Mouse (Mus musculus) heart, postnatal 14 days (tissue): ENCODE data around the gene Prkd3. TPM values are rescaled to one million over a fixed set of nuclear protein-coding genes. Genes with fewer than 3 reads are reported as not detected.

Experiments used
- DNase-seq, 2 experiments: peaks; one replicate each; pipeline ENCODE4 v3.0.0; 2021 to 2022
- intact Hi-C: fragments of 180-260 bp; cut with DNase I; formaldehyde crosslinking; loops from one replicate; pipeline ENCODE4 v1.15.1; 2025
- total RNA-seq, 2 experiments: library from RNA; stranded (reverse); gene quantifications; 2 replicates each; pipeline ENCODE4 v1.2.3; 2021

Gene Prkd3
- total RNA-seq, 2 experiments from 2014 or later: 22.9 to 23.8 TPM

- DNase-seq: no peak
- intact Hi-C loops: no loop called here
Observed at GRCm38 (mm10) chr17:79014911-79015685, 5.5 kb downstream of the Prkd3 start.

GRCm38 (mm10) chr17:79013625-79014024, 7.0 kb downstream of the Prkd3 start:
- DNase-seq: no peak
- intact Hi-C loops: no loop called here

DNA sequence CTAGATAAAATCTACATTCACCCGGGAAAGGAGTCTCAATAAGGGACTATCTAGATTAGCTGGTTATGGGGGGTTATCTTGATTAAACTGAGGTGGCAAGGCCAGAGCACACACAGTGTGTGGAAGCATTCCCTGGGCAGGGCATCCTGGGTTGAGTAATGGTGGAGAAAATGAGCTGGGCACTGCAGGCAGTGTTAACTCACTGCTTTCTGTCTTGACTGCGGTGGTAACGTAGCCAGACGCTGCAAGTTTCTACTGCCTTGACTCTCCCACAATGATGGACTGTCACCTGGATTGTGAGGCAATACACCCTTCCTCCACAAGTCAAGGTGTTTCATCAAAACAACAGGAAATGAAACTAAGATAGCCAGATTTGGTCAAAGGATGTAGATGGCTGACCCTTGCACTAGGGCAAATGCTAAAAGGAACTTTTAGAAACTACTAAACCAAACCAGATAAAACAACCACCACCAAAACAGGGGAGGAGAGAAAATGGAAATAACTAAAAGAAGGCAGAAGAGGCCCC, 20.8 kb downstream of the Prkd3 start:
- intact Hi-C loops: no loop called here
- no peak for DNase-seq

DNA sequence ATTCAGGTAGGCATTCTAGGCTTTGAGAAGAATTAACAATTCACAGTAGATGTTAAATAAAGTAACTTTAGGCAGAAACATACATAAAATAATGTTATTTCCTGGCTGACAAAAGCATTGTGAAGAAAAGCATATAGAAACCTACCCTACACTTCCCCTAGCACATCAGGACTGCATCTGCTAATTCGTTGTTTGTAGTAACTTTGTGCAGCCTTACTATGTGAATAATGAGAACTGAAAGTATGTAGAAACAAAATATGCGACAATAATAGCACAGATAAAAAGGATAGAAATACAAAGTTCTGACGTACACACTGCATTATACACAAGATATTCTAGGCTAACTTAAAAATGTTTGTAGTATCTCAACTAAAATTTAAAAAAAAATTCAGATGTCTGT, 21.4 kb downstream of the Prkd3 start:
- intact Hi-C loops: no loop called here

GRCm38 (mm10) chr17:78998130-78998529, 22.5 kb downstream of the Prkd3 start:
- no peak for DNase-seq

More for the DNA sequence above, 21.4 kb downstream of the Prkd3 start:
- DNase-seq: no peak

DNA sequence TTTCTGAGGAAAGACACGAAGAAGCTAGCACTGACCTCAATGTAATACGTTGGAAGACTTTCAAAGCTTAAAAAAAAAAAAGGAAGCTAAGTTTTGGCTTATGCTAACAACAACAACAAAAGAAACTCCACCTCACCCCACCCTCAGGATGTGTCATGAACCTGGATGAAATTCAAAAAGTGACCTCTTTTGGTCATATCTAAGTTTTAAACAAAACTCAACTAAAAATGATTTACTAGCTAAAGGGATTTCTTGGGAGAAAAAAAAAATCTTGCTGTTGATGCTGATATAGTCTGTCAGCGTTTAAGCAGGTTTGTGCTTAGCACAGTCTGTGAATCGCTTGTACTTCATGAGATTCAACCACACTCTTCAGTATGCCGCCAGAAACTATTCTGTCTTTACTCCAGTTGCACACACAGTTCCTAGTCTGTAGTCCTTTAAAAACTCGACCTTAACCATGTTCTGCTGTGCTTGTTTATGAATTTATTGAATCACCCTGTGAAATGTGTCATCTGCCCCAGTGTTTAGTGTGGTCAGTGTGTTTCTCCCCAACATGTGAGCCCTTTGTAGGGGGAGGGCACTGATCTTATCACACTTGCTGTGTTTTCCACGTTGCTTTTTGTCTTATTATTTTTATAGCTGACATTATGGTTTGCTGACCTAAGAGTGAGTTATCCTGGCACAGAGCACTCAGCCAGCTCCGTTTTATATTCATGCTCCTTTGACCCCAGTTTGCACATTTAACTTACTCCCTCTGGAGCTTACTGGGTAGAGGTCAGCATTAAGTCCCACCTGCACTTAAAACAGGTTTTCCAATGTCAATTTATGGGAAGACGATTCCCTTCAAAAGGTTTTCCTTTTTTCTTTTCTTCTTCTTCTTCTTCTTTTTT, 25.4 kb downstream of the Prkd3 start:
- intact Hi-C loops: no loop called here
- DNase-seq: no peak

More at GRCm38 (mm10) chr17:78998130-78998529, 22.5 kb downstream of the Prkd3 start:
- intact Hi-C loops: no loop called here

GRCm38 (mm10) chr17:78994382-78994781, 26.2 kb downstream of the Prkd3 start:
- DNase-seq: peak; percentile 22 to 27

GRCm38 (mm10) chr17:78993670-78994069, 26.9 kb downstream of the Prkd3 start:
- DNase-seq: no peak

More at GRCm38 (mm10) chr17:78994382-78994781, 26.2 kb downstream of the Prkd3 start:
- intact Hi-C loops: no loop called here

GRCm38 (mm10) chr17:78992303-78993027, 28.2 kb downstream of the Prkd3 start:
- intact Hi-C loops: no loop called here
- no peak for DNase-seq

More at GRCm38 (mm10) chr17:78993670-78994069, 26.9 kb downstream of the Prkd3 start:
- intact Hi-C loops: no loop called here

- intact Hi-C loops: no loop called here
- no peak for DNase-seq
Observed at GRCm38 (mm10) chr17:78991549-78991948, 29.1 kb downstream of the Prkd3 start.

- DNase-seq: no peak
- intact Hi-C loops: no loop called here
Observed at GRCm38 (mm10) chr17:78989015-78989414, 31.6 kb downstream of the Prkd3 start.

GRCm38 (mm10) chr17:78983736-78984135, 36.9 kb downstream of the Prkd3 start:
- DNase-seq: no peak
- intact Hi-C loops: no loop called here

GRCm38 (mm10) chr17:78983166-78983565, 37.5 kb downstream of the Prkd3 start:
- no peak for DNase-seq
- intact Hi-C loops: no loop called here

GRCm38 (mm10) chr17:78968500-78968899, 52.1 kb downstream of the Prkd3 start:
- intact Hi-C loops: no loop called here

DNA sequence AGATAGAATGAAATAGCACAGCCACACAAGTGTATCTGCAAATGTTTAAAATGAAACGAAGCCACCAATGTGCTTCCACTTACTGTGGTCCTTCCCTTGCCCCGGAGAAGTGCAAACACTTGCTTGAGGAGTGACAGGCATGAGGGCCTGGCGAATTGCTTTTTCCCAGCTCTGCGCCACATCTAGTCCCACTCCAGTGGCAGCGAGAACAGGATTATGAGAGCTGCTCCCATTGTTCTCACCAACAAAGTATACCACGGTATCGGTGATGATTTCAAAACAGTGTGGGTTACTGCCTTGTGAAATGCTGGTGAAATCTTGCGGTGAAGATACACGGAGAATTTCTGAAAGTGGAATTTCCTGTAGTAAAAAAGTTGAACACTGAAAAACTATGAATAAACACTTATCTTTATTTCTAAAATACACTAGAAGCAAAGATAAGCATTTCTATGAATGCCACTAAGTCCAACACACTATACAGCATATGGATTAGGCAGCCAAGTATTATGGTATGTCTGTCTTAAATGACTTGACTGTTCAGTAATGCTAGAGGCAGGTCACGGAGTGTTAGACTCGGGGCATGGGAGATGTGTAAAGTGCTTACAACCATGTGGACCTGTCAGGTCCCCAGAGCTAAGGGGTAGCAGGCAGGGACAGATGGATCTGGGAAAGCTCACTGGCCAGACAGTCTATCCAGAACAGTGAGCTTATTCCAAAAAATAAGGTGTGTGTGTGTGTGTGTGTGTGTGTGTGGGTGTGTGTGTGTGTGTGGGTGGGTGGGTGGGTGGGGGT, 54.3 kb downstream of the Prkd3 start:
- intact Hi-C loops: no loop called here
- no peak for DNase-seq

More at GRCm38 (mm10) chr17:78968500-78968899, 52.1 kb downstream of the Prkd3 start:
- DNase-seq: no peak

DNA sequence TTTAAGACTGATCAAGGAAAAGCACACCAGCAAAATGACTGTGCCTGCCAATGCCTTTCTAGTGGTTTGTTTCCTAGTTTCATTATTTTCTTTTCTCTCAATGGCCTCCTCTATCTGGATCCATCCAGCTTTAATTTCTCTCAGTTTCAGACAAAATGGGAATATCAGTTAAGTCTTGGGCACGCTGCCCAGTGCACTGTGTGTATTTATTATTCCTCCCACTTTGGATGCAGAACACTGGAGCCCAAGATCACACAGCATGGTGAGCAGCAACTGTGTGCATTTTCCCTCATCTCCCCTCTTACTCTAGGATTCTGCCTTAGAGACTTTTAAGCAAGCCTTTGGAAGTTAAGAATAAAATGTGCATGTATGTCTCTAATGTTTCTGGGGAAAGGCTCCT, 56.2 kb downstream of the Prkd3 start:
- intact Hi-C loops: no loop called here

GRCm38 (mm10) chr17:78959473-78959872, 61.1 kb downstream of the Prkd3 start:
- intact Hi-C loops: no loop called here
- no peak for DNase-seq

More for the DNA sequence above, 56.2 kb downstream of the Prkd3 start:
- no peak for DNase-seq

GRCm38 (mm10) chr17:78953240-78953639, 67.4 kb downstream of the Prkd3 start:
- no peak for DNase-seq
- intact Hi-C loops: no loop called here

DNA sequence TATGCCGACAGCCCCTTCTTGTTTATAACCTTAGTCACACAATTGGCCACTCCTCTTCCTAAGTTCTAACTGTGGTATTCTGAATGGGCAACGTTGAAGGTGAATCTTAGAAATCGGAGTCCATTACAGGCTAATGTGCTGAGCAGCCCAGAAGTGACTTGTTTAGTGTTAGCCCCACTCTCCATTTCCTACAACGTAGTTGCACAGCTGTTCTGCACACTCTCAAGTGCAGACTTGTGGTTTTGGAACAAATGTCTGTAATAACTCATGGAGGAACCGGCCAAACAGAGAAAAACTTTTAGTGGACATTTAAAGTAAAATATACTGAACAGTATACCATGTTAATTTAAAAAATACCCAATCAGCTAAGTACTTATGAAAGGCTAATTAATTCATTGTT, 68.5 kb downstream of the Prkd3 start:
- no peak for DNase-seq
- intact Hi-C loops: no loop called here

GRCm38 (mm10) chr17:78951225-78951624, 69.4 kb downstream of the Prkd3 start:
- no peak for DNase-seq
- intact Hi-C loops: no loop called here
